Mouse (Mus musculus) thymus, adult 2 months (tissue): ENCODE data around the gene Cacybp.

Experiments used
- CTCF ChIP-seq: fragments of 200-500 bp; IDR thresholded peaks from 2 replicates; pipeline ENCODE4 v1.5.1; 2012; ENCODE audit warnings: mild to moderate bottlenecking, control low read depth, low read length, moderate library complexity, borderline replicate concordance; ENCODE audit not compliant: control insufficient read depth, poor library complexity, insufficient read depth; ENCODE audit errors: extremely low read depth
- POLR2A ChIP-seq: fragments of 200-500 bp; IDR thresholded peaks from 2 replicates; pipeline ENCODE4 v1.6.1; 2012; ENCODE audit warnings: mild to moderate bottlenecking, low read length, control low read depth, moderate library complexity; ENCODE audit not compliant: control insufficient read depth, poor library complexity, insufficient read depth; ENCODE audit errors: extremely low read depth

GRCm38 (mm10) chr1:160251388-160252007, 38.8 kb upstream of the Cacybp start:
- TF ChIP-seq POLR2A (no peak), CTCF (no peak)
